Comparison of ENCODE assay signal across 9 mouse cellular contexts in genomic region chr14:14803921-14804517, GRCm38 (mm10). TPM values are rescaled to one million over a fixed set of nuclear protein-coding genes. Genes with fewer than 3 reads are reported as not detected.
DNase-seq lines count a peak whose midpoint lies in the region; ATAC-seq and TF ChIP-seq lines count a peak whose summit lies in the region.
"Had no signal": no experiment of that assay in that cellular context is flagged by ENCODE, and none has a peak within 500 bp of the region (broad histone marks: within the 10 kb centered on the region; RNA-seq: fewer than 3 reads in every experiment).

No protein-coding gene starts in this region.

- H3K27me3 ChIP-seq in embryonic facial prominence, embryonic 14.5 days (replicated peaks; ENCODE audit: control insufficient read depth, insufficient read depth, low read length), result no peaks in the 10 kb centered on the region
- no peaks in the 10 kb centered on the region for H3K27me3 ChIP-seq in intestine, embryonic 16.5 days (replicated peaks; ENCODE audit: control insufficient read depth, insufficient read depth, low read length)
- H3K27me3 ChIP-seq in limb, embryonic 10.5 days (ENCODE audit: low read depth, poor library complexity, severe bottlenecking), result no peaks in the 10 kb centered on the region

- peaks cover 8% of the 10 kb centered on the region; the same call in 1 of the 2 replicates for H3K36me3 ChIP-seq in embryonic facial prominence, embryonic 14.5 days (ENCODE audit: control insufficient read depth, insufficient read depth, low read length)
- H3K36me3 ChIP-seq in intestine, embryonic 16.5 days (ENCODE audit: control insufficient read depth, insufficient read depth, low read length), result no peaks in the 10 kb centered on the region
- peaks cover 16% of the 10 kb centered on the region for H3K36me3 ChIP-seq in limb, embryonic 10.5 days

- peak; percentile 96 for ATAC-seq in embryonic facial prominence, embryonic 14.5 days (ENCODE audit: low read depth)
- ATAC-seq in intestine, embryonic 16.5 days, result peak; percentile 64
- ATAC-seq in granulocyte monocyte progenitor cell, adult 5-6 weeks (replicated peaks; ENCODE audit: poor library complexity, severe bottlenecking), result no peak
- no peak for ATAC-seq in inflammation-experienced regulatory T-cells, adult 6 months

- H3K9me3 ChIP-seq in embryonic facial prominence, embryonic 14.5 days (ENCODE audit: control insufficient read depth, low read length), result no peaks in the 10 kb centered on the region
- H3K9me3 ChIP-seq in intestine, embryonic 16.5 days (ENCODE audit: control insufficient read depth, low read length), result no peaks in the 10 kb centered on the region
- H3K9me3 ChIP-seq in limb, embryonic 10.5 days (replicated peaks), result no peaks in the 10 kb centered on the region

- TF ChIP-seq POLR2A in brain, embryonic 14.5 days (IDR thresholded peaks at IDR 0.05; ENCODE audit: borderline replicate concordance, extremely low read depth, insufficient read depth, insufficient read length, poor library complexity, severe bottlenecking), result no peak

- WGBS in embryonic facial prominence, embryonic 14.5 days, result 10% methylated on average over 10 of the region's 10 CpGs
- WGBS in intestine, embryonic 16.5 days, result 6% methylated on average over 10 of the region's 10 CpGs
- 8% methylated on average over 10 of the region's 10 CpGs for WGBS in limb, embryonic 10.5 days

- TF ChIP-seq CTCF in brain, embryonic 14.5 days (IDR thresholded peaks at IDR 0.05; ENCODE audit: borderline replicate concordance, extremely low read depth, insufficient read depth, insufficient read length), result no peak

- H3K4me2 ChIP-seq in embryonic facial prominence, embryonic 14.5 days (ENCODE audit: low read depth, low read length), result no peak overlapping the region
- no peak overlapping the region for H3K4me2 ChIP-seq in intestine, embryonic 16.5 days (ENCODE audit: low read depth, low read length)

- H3K4me1 ChIP-seq in embryonic facial prominence, embryonic 14.5 days (ENCODE audit: control insufficient read depth, insufficient read depth, low read length), result no peaks in the 10 kb centered on the region
- no peaks in the 10 kb centered on the region for H3K4me1 ChIP-seq in intestine, embryonic 16.5 days (ENCODE audit: control insufficient read depth, insufficient read depth, low read length)
- H3K4me1 ChIP-seq in limb, embryonic 10.5 days, result peaks cover 3% of the 10 kb centered on the region; the same call in 1 of the 2 replicates

- H3K27ac ChIP-seq in embryonic facial prominence, embryonic 14.5 days (replicated peaks; ENCODE audit: low read depth, low read length), result no peak overlapping the region
- H3K27ac ChIP-seq in intestine, embryonic 16.5 days (ENCODE audit: low read length), result no peak overlapping the region
- no peak overlapping the region for H3K27ac ChIP-seq in limb, embryonic 10.5 days

- H3K4me3 ChIP-seq in embryonic facial prominence, embryonic 14.5 days (ENCODE audit: low read depth, low read length), result no peak overlapping the region
- no peak overlapping the region for H3K4me3 ChIP-seq in intestine, embryonic 16.5 days (ENCODE audit: low read length)
- H3K4me3 ChIP-seq in limb, embryonic 10.5 days, result no peak overlapping the region

- peak; percentile 55 for DNase-seq in brain, embryonic 14.5 days (ENCODE audit: low read depth)
- peak; percentile 64 for DNase-seq in embryonic facial prominence, embryonic 14.5 days (ENCODE audit: low spot score)
- peak; percentile 40 for DNase-seq in limb, embryonic 10.5 days (ENCODE audit: low spot score)
- peak; percentile 44 to 52 for DNase-seq in right cerebral cortex, adult 2 months (ENCODE audit: low spot score in 2 of 2)
- DNase-seq in heart, adult 9 months (ENCODE audit: low spot score in 2 of 2), result no peak

- no peak overlapping the region for H3K9ac ChIP-seq in embryonic facial prominence, embryonic 14.5 days (ENCODE audit: low read depth, low read length)
- no peak overlapping the region for H3K9ac ChIP-seq in intestine, embryonic 16.5 days (ENCODE audit: low read depth, low read length)

RNA-seq across cellular contexts. Expression of gene Nek10, which starts 0.8 kb away (rescaled TPM):
- polyA plus RNA-seq in brain, embryonic 14.5 days (2012; rRNA removed), result 0.11 and 0.14 TPM in 2 replicates
- 0.13 and 0.58 TPM in 2 replicates for polyA plus RNA-seq in embryonic facial prominence, embryonic 14.5 days (2014; fragmentation: Nextera tagmentation; extraction: Ambion mirVana)
- polyA plus RNA-seq in intestine, embryonic 16.5 days (2015; fragmentation: Nextera tagmentation; extraction: Ambion mirVana), result 0.02 TPM in 1 of 2 replicates, not detected in the other
- polyA plus RNA-seq in limb, embryonic 10.5 days (2016; fragmentation: Nextera tagmentation; extraction: Ambion mirVana), result 0.05 and 0.06 TPM in 2 replicates
- not detected in 2 replicates for total RNA-seq in granulocyte monocyte progenitor cell, adult 5-6 weeks (2014; fragmentation: Nextera tagmentation)
- total RNA-seq in granulocyte monocyte progenitor cell, adult 5-6 weeks (2017), result not detected in 2 replicates
- polyA plus RNA-seq in inflammation-experienced regulatory T-cells, adult 6 months (2017; shearing (Covaris generic)), result not detected
- polyA plus RNA-seq: liver, embryonic 16.5 days had no signal

Comparison
In these comparisons a context has a peak if more than half of its experiments do, and no peak if none do; other contexts are left out.
1. DNase-seq: peak in brain, embryonic 14.5 days (single experiment), embryonic facial prominence, embryonic 14.5 days (single experiment), limb, embryonic 10.5 days (single experiment) and right cerebral cortex, adult 2 months (2 of 2); none in heart, adult 9 months (0 of 2).
2. ATAC-seq: peak in embryonic facial prominence, embryonic 14.5 days (single experiment) and intestine, embryonic 16.5 days (single experiment); none in granulocyte monocyte progenitor cell, adult 5-6 weeks (single experiment) and inflammation-experienced regulatory T-cells, adult 6 months (single experiment).